Mouse (Mus musculus) E14TG2a.4 (cell line): ENCODE data around the gene Olfr750.

ENCODE experiments used
- CTCF ChIP-seq: conservative IDR thresholded peaks from 2 replicates; pipeline ENCODE4 v1.5.1; 2014; ENCODE audit warnings: low read length
- NANOG ChIP-seq: IDR thresholded peaks from 2 replicates; pipeline ENCODE4 v1.6.1; 2014; ENCODE audit warnings: borderline replicate concordance, low read length, mixed read lengths

DNA sequence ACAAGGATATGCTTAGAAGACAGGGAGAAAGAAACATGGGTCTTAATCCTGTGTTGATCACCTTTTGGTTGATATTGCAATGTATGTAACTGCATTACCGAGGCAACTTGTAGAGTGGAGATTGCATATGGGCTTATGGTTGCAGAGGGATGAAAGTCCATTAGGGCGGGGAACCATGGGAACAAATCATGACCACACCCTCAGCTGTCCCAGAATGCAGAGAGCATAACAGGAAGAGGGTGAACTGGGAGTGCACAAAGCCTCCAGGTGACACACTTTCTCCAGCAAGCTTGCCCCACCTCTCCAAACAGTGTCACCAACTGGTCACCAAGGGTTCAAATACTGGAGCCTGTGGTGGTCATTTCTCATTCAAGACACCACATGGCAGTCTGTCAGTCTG lies 6.8 kb upstream of the Olfr750 start:
- TF ChIP-seq CTCF (no peak), NANOG (no peak)
